Mouse (Mus musculus) embryonic facial prominence, embryonic 13.5 days (tissue): Measurements from ENCODE around the gene Myof. TPM values are rescaled to one million over a fixed set of nuclear protein-coding genes. Genes with fewer than 3 reads are reported as not detected.

Source experiments
- ATAC-seq: fragments of 200-750 bp; cut with Nextera tagmentation; 2 replicates; pipeline ENCODE4 v1.8.0; 2017; ENCODE audit warnings: low read depth; ENCODE audit not compliant: insufficient number of reproducible peaks, insufficient read depth, low FRiP score, low TSS enrichment
- H3K27ac ChIP-seq: fragments of 300-500 bp; sonication (generic); 2 replicates; pipeline ENCODE4 v1.5.1; 2015; ENCODE audit warnings: moderate library complexity, mild to moderate bottlenecking, inconsistent platforms
- H3K27me3 ChIP-seq: fragments of 300-500 bp; sonication (generic); 2 replicates; pipeline ENCODE4 v1.6.1; 2015; ENCODE audit warnings: mild to moderate bottlenecking, inconsistent platforms
- H3K36me3 ChIP-seq: fragments of 300-500 bp; sonication (generic); 2 replicates; pipeline ENCODE4 v1.6.1; 2015; ENCODE audit warnings: mild to moderate bottlenecking, inconsistent platforms
- H3K4me1 ChIP-seq: fragments of 300-500 bp; sonication (generic); 2 replicates; pipeline ENCODE4 v1.6.1; 2015; ENCODE audit warnings: inconsistent platforms
- H3K4me2 ChIP-seq: fragments of 300-500 bp; sonication (generic); 2 replicates; pipeline ENCODE4 v1.6.1; 2015; ENCODE audit warnings: moderate library complexity, mild to moderate bottlenecking, inconsistent platforms
- H3K4me3 ChIP-seq: fragments of 300-500 bp; sonication (generic); 2 replicates; pipeline ENCODE4 v1.5.1; 2015; ENCODE audit warnings: mild to moderate bottlenecking, inconsistent platforms
- H3K9ac ChIP-seq: fragments of 300-500 bp; sonication (generic); 2 replicates; pipeline ENCODE4 v1.6.1; 2015; ENCODE audit warnings: mild to moderate bottlenecking, inconsistent platforms
- H3K9me3 ChIP-seq: fragments of 300-500 bp; sonication (generic); 2 replicates; pipeline ENCODE4 v1.6.1; 2016; ENCODE audit warnings: inconsistent platforms
- WGBS: fragments of 180-500 bp; shearing (Covaris S2); methylation state at CpG from one replicate; pipeline ENCODE4 v1.1.7; 2015; ENCODE audit warnings: mixed read lengths; 5-methylcytosine and 5-hydroxymethylcytosine counted together
- polyA plus RNA-seq: library from polyadenylated mRNA; unstranded; fragments of >200 nt; fragmentation: Nextera tagmentation; extraction: Ambion mirVana; gene quantifications from 2 replicates; pipeline ENCODE4 v1.2.1, GENCODE M21; 2015

Gene Myof
- polyA plus RNA-seq, 1 experiment from 2014 or later: 12.2 TPM

GRCm38 (mm10) chr19:37934640-37935039, 108.7 kb downstream of the Myof start:
- 89% methylated on average over 6 of the region's 6 CpGs for WGBS
- no peaks in the 10 kb centered on the region for H3K4me1 ChIP-seq
- H3K27me3 ChIP-seq: no peaks in the 10 kb centered on the region
- no peak for ATAC-seq
- no peak overlapping the region for H3K27ac ChIP-seq
- H3K36me3 ChIP-seq: peaks cover 15% of the 10 kb centered on the region
- H3K4me2 ChIP-seq: no peak overlapping the region
- no peak overlapping the region for H3K9ac ChIP-seq
- H3K9me3 ChIP-seq: no peaks in the 10 kb centered on the region
- H3K4me3 ChIP-seq: no peak overlapping the region

GRCm38 (mm10) chr19:37932198-37932597, 111.2 kb downstream of the Myof start:
- ATAC-seq: no peak
- H3K27me3 ChIP-seq: no peaks in the 10 kb centered on the region
- peaks cover 5% of the 10 kb centered on the region for H3K36me3 ChIP-seq
- no peak overlapping the region for H3K4me3 ChIP-seq
- H3K9me3 ChIP-seq: no peaks in the 10 kb centered on the region
- no peak overlapping the region for H3K9ac ChIP-seq
- 92% methylated on average over 2 of the region's 2 CpGs for WGBS
- H3K27ac ChIP-seq: no peak overlapping the region
- H3K4me2 ChIP-seq: no peak overlapping the region
- H3K4me1 ChIP-seq: no peaks in the 10 kb centered on the region

- Histone ChIP-seq H3K9ac (no peak overlapping the region), H3K36me3 (peaks cover 5% of the 10 kb centered on the region; the same call in 1 of the 2 replicates), H3K4me1 (no peaks in the 10 kb centered on the region), H3K27me3 (no peaks in the 10 kb centered on the region), H3K9me3 (no peaks in the 10 kb centered on the region), H3K4me2 (no peak overlapping the region), H3K27ac (no peak overlapping the region), H3K4me3 (no peak overlapping the region)
- 75% methylated on average over 7 of the region's 7 CpGs for WGBS
- ATAC-seq: no peak
Observed at GRCm38 (mm10) chr19:37927911-37928310, 115.5 kb downstream of the Myof start.

- no peaks in the 10 kb centered on the region for H3K27me3 ChIP-seq
- no peak overlapping the region for H3K4me2 ChIP-seq
- H3K36me3 ChIP-seq: no peaks in the 10 kb centered on the region
- H3K9me3 ChIP-seq: no peaks in the 10 kb centered on the region
- H3K4me1 ChIP-seq: no peaks in the 10 kb centered on the region; the same call in 1 of the 2 replicates
- 81% methylated on average over 3 of the region's 3 CpGs for WGBS
- no peak overlapping the region for H3K4me3 ChIP-seq
- no peak for ATAC-seq
- H3K9ac ChIP-seq: no peak overlapping the region
- no peak overlapping the region for H3K27ac ChIP-seq
Observed at GRCm38 (mm10) chr19:37925323-37925722, 118.1 kb downstream of the Myof start.

- Histone ChIP-seq H3K27ac (no peak overlapping the region), H3K36me3 (no peaks in the 10 kb centered on the region), H3K9ac (no peak overlapping the region), H3K9me3 (no peaks in the 10 kb centered on the region), H3K4me3 (no peak overlapping the region), H3K27me3 (no peaks in the 10 kb centered on the region), H3K4me2 (no peak overlapping the region), H3K4me1 (no peaks in the 10 kb centered on the region; the same call in 1 of the 2 replicates)
- WGBS: 38% methylated on average over 3 of the region's 3 CpGs
- ATAC-seq: no peak
Observed at GRCm38 (mm10) chr19:37924266-37924665, 119.1 kb downstream of the Myof start.

GRCm38 (mm10) chr19:37921098-37921497, 122.3 kb downstream of the Myof start:
- Histone ChIP-seq H3K9ac (no peak overlapping the region), H3K27ac (no peak overlapping the region), H3K4me3 (no peak overlapping the region), H3K9me3 (no peaks in the 10 kb centered on the region), H3K27me3 (no peaks in the 10 kb centered on the region), H3K36me3 (no peaks in the 10 kb centered on the region), H3K4me1 (peaks cover 7% of the 10 kb centered on the region), H3K4me2 (no peak overlapping the region)
- 42% methylated on average over 5 of the region's 5 CpGs for WGBS
- ATAC-seq: no peak

GRCm38 (mm10) chr19:37918515-37918932, 124.9 kb downstream of the Myof start:
- ATAC-seq: no peak
- no peaks in the 10 kb centered on the region for H3K27me3 ChIP-seq
- H3K36me3 ChIP-seq: no peaks in the 10 kb centered on the region
- H3K27ac ChIP-seq: peak overlapping the region; percentile 66
- 0 out of 2 replicates have a peak overlapping the region, but pooled peaks have one; percentile 21 for H3K9ac ChIP-seq
- no peaks in the 10 kb centered on the region for H3K9me3 ChIP-seq
- 0 out of 2 replicates have a peak overlapping the region, but pooled peaks have one; percentile 2 for H3K4me2 ChIP-seq
- H3K4me1 ChIP-seq: peaks cover 7% of the 10 kb centered on the region
- 18% methylated on average over 12 of the region's 12 CpGs for WGBS
- no peak overlapping the region for H3K4me3 ChIP-seq

- WGBS: 62% methylated on average over 4 of the region's 4 CpGs
- H3K36me3 ChIP-seq: no peaks in the 10 kb centered on the region
- no peaks in the 10 kb centered on the region for H3K27me3 ChIP-seq
- no peak overlapping the region for H3K27ac ChIP-seq
- no peak overlapping the region for H3K4me3 ChIP-seq
- H3K9me3 ChIP-seq: no peaks in the 10 kb centered on the region
- no peak overlapping the region for H3K9ac ChIP-seq
- ATAC-seq: no peak
- no peak overlapping the region for H3K4me2 ChIP-seq
- peaks cover 7% of the 10 kb centered on the region for H3K4me1 ChIP-seq
Observed at GRCm38 (mm10) chr19:37914261-37914660, 129.1 kb downstream of the Myof start.

- Histone ChIP-seq H3K4me3 (no peak overlapping the region), H3K9ac (no peak overlapping the region), H3K36me3 (no peaks in the 10 kb centered on the region), H3K4me1 (peaks cover 8% of the 10 kb centered on the region), H3K27ac (no peak overlapping the region), H3K4me2 (no peak overlapping the region), H3K27me3 (no peaks in the 10 kb centered on the region), H3K9me3 (no peaks in the 10 kb centered on the region)
- ATAC-seq: no peak
- 83% methylated on average over 6 of the region's 6 CpGs for WGBS
Observed at GRCm38 (mm10) chr19:37912501-37912900, 130.9 kb downstream of the Myof start.

- no peak for ATAC-seq
- 56% methylated on average over 5 of the region's 5 CpGs for WGBS
Observed at GRCm38 (mm10) chr19:37909830-37910261, 133.5 kb downstream of the Myof start.

GRCm38 (mm10) chr19:37907451-37908320, 135.7 kb downstream of the Myof start:
- Histone ChIP-seq H3K9me3 (no peaks in the 10 kb centered on the region), H3K36me3 (no peaks in the 10 kb centered on the region), H3K4me1 (peaks cover 18% of the 10 kb centered on the region), H3K9ac (no peak overlapping the region), H3K27ac (no peak overlapping the region), H3K27me3 (no peaks in the 10 kb centered on the region), H3K4me2 (peak overlapping the region; percentile 43), H3K4me3 (no peak overlapping the region)
- peak; percentile 32; the same call in 1 of the 2 replicates for ATAC-seq
- 13% methylated on average over 17 of the region's 17 CpGs for WGBS

More at GRCm38 (mm10) chr19:37909830-37910261, 133.5 kb downstream of the Myof start:
- Histone ChIP-seq H3K9ac (no peak overlapping the region), H3K36me3 (no peaks in the 10 kb centered on the region), H3K9me3 (no peaks in the 10 kb centered on the region), H3K4me1 (peaks cover 18% of the 10 kb centered on the region), H3K27ac (no peak overlapping the region), H3K4me2 (no peak overlapping the region), H3K4me3 (no peak overlapping the region), H3K27me3 (no peaks in the 10 kb centered on the region)

- Histone ChIP-seq H3K4me3 (no peak overlapping the region), H3K9ac (no peak overlapping the region), H3K27me3 (no peaks in the 10 kb centered on the region), H3K4me1 (peaks cover 18% of the 10 kb centered on the region), H3K4me2 (peak overlapping the region; percentile 43), H3K9me3 (no peaks in the 10 kb centered on the region), H3K36me3 (no peaks in the 10 kb centered on the region), H3K27ac (no peak overlapping the region)
- WGBS: 24% methylated on average over 3 of the region's 3 CpGs
- ATAC-seq: no peak
Observed at GRCm38 (mm10) chr19:37906916-37907315, 136.5 kb downstream of the Myof start.
